Mouse (Mus musculus) lung, postnatal 0 days (tissue): ENCODE measurements at regions not wholly inside any gene's neighbourhood (a gene's known extent, or its start where the extent isn't known, plus 50 kb on each side); places are given as distances from the start of the nearest gene placed in this dataset.
"Not testable (repeated sequence)": the region's sequence is repeated elsewhere in the genome, so short reads cannot be mapped to it uniquely, and the experiment has no call there.

Experiments used
- ATAC-seq: fragments of 200-750 bp; cut with Nextera tagmentation; 2 replicates; pipeline ENCODE4 v1.8.0; 2017; ENCODE audit warnings: moderate library complexity
- DNase-seq: peaks from one replicate; pipeline ENCODE4 v3.0.0-alpha.2; 2016; ENCODE audit warnings: low spot score
- H3K27ac ChIP-seq: fragments of 300-500 bp; sonication (generic); 2 replicates; pipeline ENCODE4 v1.5.1; 2014; ENCODE audit warnings: antibody characterized with exemption, mild to moderate bottlenecking, low read length, mixed read lengths
- H3K27me3 ChIP-seq: fragments of 300-500 bp; sonication (generic); replicated peaks from 2 replicates; pipeline ENCODE4 v1.6.1; 2014; ENCODE audit warnings: low read length, mixed read lengths; ENCODE audit not compliant: insufficient read depth
- H3K36me3 ChIP-seq: fragments of 300-500 bp; sonication (generic); 2 replicates; pipeline ENCODE4 v1.6.1; 2014; ENCODE audit warnings: low read length, mixed read lengths; ENCODE audit not compliant: insufficient read depth
- H3K4me1 ChIP-seq: fragments of 300-500 bp; sonication (generic); 2 replicates; pipeline ENCODE4 v1.6.1; 2014; ENCODE audit warnings: antibody characterized with exemption, low read depth, low read length, mixed read lengths; ENCODE audit not compliant: insufficient read depth
- H3K4me2 ChIP-seq: fragments of 300-500 bp; sonication (generic); replicated peaks from 2 replicates; pipeline ENCODE4 v1.6.1; 2014; ENCODE audit warnings: low read depth, mild to moderate bottlenecking, low read length, moderate library complexity, mixed read lengths
- H3K4me3 ChIP-seq: fragments of 300-500 bp; sonication (generic); 2 replicates; pipeline ENCODE4 v1.5.1; 2014; ENCODE audit warnings: low read depth, low read length
- H3K9ac ChIP-seq: fragments of 300-500 bp; sonication (generic); replicated peaks from 2 replicates; pipeline ENCODE4 v1.6.1; 2014; ENCODE audit warnings: low read depth, mild to moderate bottlenecking
- H3K9me3 ChIP-seq: fragments of 300-500 bp; sonication (generic); 2 replicates; pipeline ENCODE4 v1.6.1; 2016; ENCODE audit warnings: low read length, mixed read lengths
- CTCF ChIP-seq: IDR thresholded peaks from 2 replicates; pipeline ENCODE4 v1.5.1; 2016; ENCODE audit warnings: antibody characterized with exemption, mild to moderate bottlenecking
- EP300 ChIP-seq: IDR thresholded peaks from 2 replicates; pipeline ENCODE4 v1.6.1; 2016; ENCODE audit warnings: antibody characterized with exemption, mild to moderate bottlenecking, control low read depth
- WGBS: fragments of 180-500 bp; shearing (Covaris S2); extraction: QIAGEN DNeasy Blood & Tissue Kit; methylation state at CpG from one replicate; pipeline ENCODE4 v1.1.7; 2014; 5-methylcytosine and 5-hydroxymethylcytosine counted together

GRCm38 (mm10) chr17:27293586-27294207, 89.4 kb upstream of the Lemd2 start:
- WGBS = 74% methylated on average over 14 of the region's 14 CpGs
- Histone ChIP-seq H3K27me3 (no peaks in the 10 kb centered on the region), H3K4me2 (no peak overlapping the region), H3K27ac (no peak overlapping the region), H3K9me3 (no peaks in the 10 kb centered on the region), H3K36me3 (no peaks in the 10 kb centered on the region), H3K9ac (no peak overlapping the region), H3K4me3 (no peak overlapping the region), H3K4me1 (no peaks in the 10 kb centered on the region)
- TF ChIP-seq EP300 (no peak), CTCF (no peak)
- DNase-seq = no peak
- no peak for ATAC-seq

GRCm38 (mm10) chr17:27291673-27292072, 87.4 kb upstream of the Lemd2 start:
- H3K27me3 ChIP-seq = no peaks in the 10 kb centered on the region
- no peak for ATAC-seq
- H3K4me2 ChIP-seq = no peak overlapping the region
- TF ChIP-seq CTCF (no peak), EP300 (no peak)
- no peaks in the 10 kb centered on the region for H3K36me3 ChIP-seq
- no peak overlapping the region for H3K27ac ChIP-seq
- H3K9me3 ChIP-seq = no peaks in the 10 kb centered on the region
- no peak overlapping the region for H3K9ac ChIP-seq
- no peaks in the 10 kb centered on the region for H3K4me1 ChIP-seq
- WGBS = 89% methylated on average over 9 of the region's 10 CpGs
- H3K4me3 ChIP-seq = no peak overlapping the region
- DNase-seq = no peak

GRCm38 (mm10) chr17:27291176-27291575, 86.9 kb upstream of the Lemd2 start:
- Histone ChIP-seq H3K9me3 (no peaks in the 10 kb centered on the region), H3K36me3 (no peaks in the 10 kb centered on the region), H3K4me2 (no peak overlapping the region), H3K4me3 (no peak overlapping the region), H3K27me3 (no peaks in the 10 kb centered on the region), H3K4me1 (no peaks in the 10 kb centered on the region), H3K9ac (no peak overlapping the region), H3K27ac (no peak overlapping the region)
- TF ChIP-seq EP300 (no peak), CTCF (no peak)
- 92% methylated on average over 14 of the region's 14 CpGs for WGBS
- ATAC-seq (no peak), DNase-seq (no peak)

- H3K4me3 ChIP-seq = no peak overlapping the region
- DNase-seq = no peak
- no peak overlapping the region for H3K9ac ChIP-seq
- no peak for TF ChIP-seq EP300
- TF ChIP-seq CTCF = no peak
- H3K27me3 ChIP-seq = no peaks in the 10 kb centered on the region
- no peaks in the 10 kb centered on the region for H3K36me3 ChIP-seq
- no peak overlapping the region for H3K27ac ChIP-seq
- WGBS = 97% methylated on average over 16 of the region's 16 CpGs
- H3K4me2 ChIP-seq = no peak overlapping the region
- no peaks in the 10 kb centered on the region for H3K4me1 ChIP-seq
- no peaks in the 10 kb centered on the region for H3K9me3 ChIP-seq
- ATAC-seq = no peak
Measured at GRCm38 (mm10) chr17:27290311-27290710, 86.0 kb upstream of the Lemd2 start.

- not testable (repeated sequence) for ATAC-seq, H3K9me3 ChIP-seq, H3K4me2 ChIP-seq, H3K27ac ChIP-seq, H3K4me3 ChIP-seq, H3K27me3 ChIP-seq, H3K9ac ChIP-seq, H3K36me3 ChIP-seq, H3K4me1 ChIP-seq, DNase-seq
- 96% methylated on average over 13 of the region's 15 CpGs for WGBS
Measured at GRCm38 (mm10) chr17:27289804-27290203, 85.5 kb upstream of the Lemd2 start.

GRCm38 (mm10) chr17:27287986-27288385, 83.7 kb upstream of the Lemd2 start:
- not testable (repeated sequence) for H3K27me3 ChIP-seq, DNase-seq, H3K4me3 ChIP-seq, ATAC-seq, H3K9ac ChIP-seq, H3K4me2 ChIP-seq, H3K27ac ChIP-seq, H3K9me3 ChIP-seq, H3K4me1 ChIP-seq, H3K36me3 ChIP-seq
- 96% methylated on average over 9 of the region's 10 CpGs for WGBS

GRCm38 (mm10) chr17:27281241-27281640, 77.0 kb upstream of the Lemd2 start:
- WGBS = 69% methylated on average over 9 of the region's 9 CpGs
- TF ChIP-seq EP300 = no peak
- TF ChIP-seq CTCF = no peak
- Histone ChIP-seq H3K4me1 (no peaks in the 10 kb centered on the region), H3K4me3 (no peak overlapping the region), H3K27ac (no peak overlapping the region), H3K9me3 (no peaks in the 10 kb centered on the region), H3K27me3 (no peaks in the 10 kb centered on the region), H3K36me3 (no peaks in the 10 kb centered on the region), H3K4me2 (no peak overlapping the region), H3K9ac (no peak overlapping the region)
- no peak for DNase-seq
- ATAC-seq = no peak

GRCm38 (mm10) chr17:27279491-27280288, 75.4 kb upstream of the Lemd2 start:
- ATAC-seq, H3K9me3 ChIP-seq, H3K4me2 ChIP-seq: not testable (repeated sequence)

GRCm38 (mm10) chr17:27277786-27278185, 73.5 kb upstream of the Lemd2 start:
- H3K27ac ChIP-seq, H3K9me3 ChIP-seq, ATAC-seq, H3K36me3 ChIP-seq, H3K27me3 ChIP-seq, H3K9ac ChIP-seq, H3K4me2 ChIP-seq, H3K4me3 ChIP-seq, DNase-seq, H3K4me1 ChIP-seq: not testable (repeated sequence)
- 94% methylated on average over 12 of the region's 12 CpGs for WGBS

More at GRCm38 (mm10) chr17:27279491-27280288, 75.4 kb upstream of the Lemd2 start:
- not testable (repeated sequence) for H3K27ac ChIP-seq, DNase-seq, H3K4me1 ChIP-seq, H3K36me3 ChIP-seq, H3K27me3 ChIP-seq, H3K4me3 ChIP-seq, H3K9ac ChIP-seq
- WGBS = 91% methylated on average over 17 of the region's 17 CpGs
